Mouse (Mus musculus) limb, embryonic 12.5 days (tissue): Measurements from ENCODE around the gene Gm17324. TPM values are rescaled to one million over a fixed set of nuclear protein-coding genes. Genes with fewer than 3 reads are reported as not detected.
A peak's percentile ranks its signal among the peaks of the same experiment; 100 is the strongest.

Experiments used
- ATAC-seq: fragments of 200-750 bp; cut with Nextera tagmentation; 2 replicates; pipeline ENCODE4 v1.8.0; 2017; ENCODE audit warnings: low read depth, moderate TSS enrichment; ENCODE audit not compliant: insufficient number of reproducible peaks, insufficient read depth, low FRiP score, low TSS enrichment
- H3K27ac ChIP-seq: fragments of 300-500 bp; sonication (generic); 2 replicates; pipeline ENCODE4 v1.5.1; 2016; ENCODE audit warnings: mild to moderate bottlenecking, moderate library complexity
- H3K27me3 ChIP-seq: fragments of 300-500 bp; sonication (generic); 2 replicates; pipeline ENCODE4 v1.6.1; 2016; ENCODE audit warnings: mild to moderate bottlenecking, moderate library complexity
- H3K36me3 ChIP-seq: fragments of 300-500 bp; sonication (generic); 2 replicates; pipeline ENCODE4 v1.6.1; 2016; ENCODE audit warnings: mild to moderate bottlenecking, moderate library complexity
- H3K4me1 ChIP-seq: fragments of 300-500 bp; sonication (generic); replicated peaks from 2 replicates; pipeline ENCODE4 v1.6.1; 2016
- H3K4me2 ChIP-seq: fragments of 300-500 bp; sonication (generic); 2 replicates; pipeline ENCODE4 v1.6.1; 2016; ENCODE audit warnings: mild to moderate bottlenecking, moderate library complexity
- H3K4me3 ChIP-seq: fragments of 300-500 bp; sonication (generic); replicated peaks from 2 replicates; pipeline ENCODE4 v1.5.1; 2016; ENCODE audit warnings: mild to moderate bottlenecking
- H3K9ac ChIP-seq: fragments of 300-500 bp; sonication (generic); replicated peaks from 2 replicates; pipeline ENCODE4 v1.6.1; 2016; ENCODE audit warnings: mild to moderate bottlenecking, moderate library complexity
- H3K9me3 ChIP-seq: fragments of 300-500 bp; sonication (generic); 2 replicates; pipeline ENCODE4 v1.6.1; 2016; ENCODE audit warnings: mild to moderate bottlenecking, moderate library complexity
- WGBS: fragments of 180-500 bp; shearing (Covaris S2); methylation state at CpG from one replicate; pipeline ENCODE4 v1.1.7; 2016; 5-methylcytosine and 5-hydroxymethylcytosine counted together
- polyA plus RNA-seq: library from polyadenylated mRNA; unstranded; fragments of >200 nt; fragmentation: Nextera tagmentation; extraction: Ambion mirVana; gene quantifications from 2 replicates; pipeline ENCODE4 v1.2.1, GENCODE M21; 2016

The Gm17324 gene
- polyA plus RNA-seq, 1 experiment from 2014 or later, result 0.79 TPM

GRCm38 (mm10) chr9:78463337-78463736, 14.8 kb upstream of the Gm17324 start:
- no peak for ATAC-seq
- Histone ChIP-seq H3K4me1 (no peaks in the 10 kb centered on the region), H3K36me3 (peaks cover 88% of the 10 kb centered on the region), H3K27me3 (no peaks in the 10 kb centered on the region), H3K4me3 (no peak overlapping the region), H3K27ac (no peak overlapping the region), H3K9me3 (no peaks in the 10 kb centered on the region), H3K9ac (no peak overlapping the region), H3K4me2 (no peak overlapping the region)
- 84% methylated on average over 4 of the region's 4 CpGs for WGBS

DNA sequence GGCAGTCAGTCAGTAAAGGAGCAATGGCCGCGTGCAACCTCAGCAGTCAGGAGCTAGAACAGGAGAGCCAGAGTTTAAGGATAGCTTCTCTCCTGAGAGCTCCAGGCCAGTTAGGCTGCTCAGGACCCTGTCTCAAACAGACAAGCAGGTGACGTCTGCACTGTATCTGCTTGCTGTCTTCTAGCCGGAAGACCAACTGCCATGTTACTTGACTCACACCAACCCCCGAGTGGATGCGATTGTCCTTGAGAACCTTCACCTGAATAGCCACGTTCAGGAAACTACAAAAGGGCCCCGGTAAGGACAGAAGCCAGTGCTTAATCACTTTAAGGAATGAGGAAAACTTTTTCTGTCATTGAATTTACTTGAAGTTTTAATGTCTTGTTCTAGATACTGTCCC, 8.4 kb upstream of the Gm17324 start:
- Histone ChIP-seq H3K4me2 (no peak overlapping the region), H3K27ac (no peak overlapping the region)

GRCm38 (mm10) chr9:78451382-78451781, 2.8 kb upstream of the Gm17324 start:
- peaks cover 38% of the 10 kb centered on the region for H3K36me3 ChIP-seq
- no peak overlapping the region for H3K4me3 ChIP-seq
- H3K27ac ChIP-seq, result no peak overlapping the region
- no peaks in the 10 kb centered on the region for H3K27me3 ChIP-seq
- H3K4me2 ChIP-seq, result no peak overlapping the region
- H3K9ac ChIP-seq, result no peak overlapping the region
- H3K4me1 ChIP-seq, result peaks cover 8% of the 10 kb centered on the region
- no peak for ATAC-seq
- 88% methylated on average over 4 of the region's 4 CpGs for WGBS
- no peaks in the 10 kb centered on the region for H3K9me3 ChIP-seq

More for the DNA sequence above, 8.4 kb upstream of the Gm17324 start:
- Histone ChIP-seq H3K9ac (no peak overlapping the region), H3K36me3 (peaks cover 74% of the 10 kb centered on the region), H3K27me3 (no peaks in the 10 kb centered on the region), H3K4me1 (no peaks in the 10 kb centered on the region), H3K9me3 (no peaks in the 10 kb centered on the region), H3K4me3 (no peak overlapping the region)
- 89% methylated on average over 8 of the region's 8 CpGs for whole genome bisulfite sequencing
- ATAC-seq, result no peak

GRCm38 (mm10) chr9:78450404-78450803, 1.8 kb upstream of the Gm17324 start:
- peaks cover 35% of the 10 kb centered on the region for H3K36me3 ChIP-seq
- H3K4me2 ChIP-seq, result no peak overlapping the region
- no peaks in the 10 kb centered on the region for H3K9me3 ChIP-seq
- 77% methylated on average over 5 of the region's 5 CpGs for WGBS
- H3K27me3 ChIP-seq, result peaks cover 9% of the 10 kb centered on the region
- no peak overlapping the region for H3K27ac ChIP-seq
- no peak overlapping the region for H3K4me3 ChIP-seq
- H3K9ac ChIP-seq, result no peak overlapping the region
- H3K4me1 ChIP-seq, result peaks cover 8% of the 10 kb centered on the region
- no peak for ATAC-seq

DNA sequence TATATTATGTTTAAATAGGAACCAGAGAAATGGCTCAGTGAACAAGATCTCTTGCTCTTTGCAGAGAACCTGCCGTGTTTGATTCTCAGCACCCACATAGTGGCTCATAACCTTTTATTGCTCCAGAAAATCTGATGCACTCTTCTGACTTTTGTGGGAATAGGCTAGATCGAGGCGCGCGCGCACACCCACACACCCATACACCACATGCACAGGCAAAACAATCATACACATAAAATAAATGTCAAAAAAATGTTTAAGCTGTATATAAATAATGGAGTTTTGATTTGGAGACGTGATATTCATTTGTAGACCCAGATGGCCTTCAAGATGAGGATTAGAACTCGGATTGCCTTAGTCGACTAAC, 997 bp downstream of the Gm17324 start:
- H3K9me3 ChIP-seq, result no peaks in the 10 kb centered on the region
- peaks cover 12% of the 10 kb centered on the region for H3K4me1 ChIP-seq
- H3K27me3 ChIP-seq, result peaks cover 37% of the 10 kb centered on the region
- peak; percentile 26; the same call in 1 of the 2 replicates for ATAC-seq
- no peak overlapping the region for H3K27ac ChIP-seq
- H3K9ac ChIP-seq, result peak overlapping the region; percentile 90; the same call in 1 of the 2 replicates
- WGBS, result 31% methylated on average over 9 of the region's 9 CpGs
- H3K4me3 ChIP-seq, result peak overlapping the region; percentile 98
- H3K4me2 ChIP-seq, result peak overlapping the region; percentile 72
- H3K36me3 ChIP-seq, result peaks cover 14% of the 10 kb centered on the region

GRCm38 (mm10) chr9:78442579-78443392, 5.8 kb downstream of the Gm17324 start, which contains the start of gene Cgas:
Gene Cgas, minus strand, starts transcription at chr9:78443237.
- Histone ChIP-seq H3K27ac (no peak within 1 kb of the TSS), H3K9ac (peak within 1 kb of the TSS; percentile 58), H3K4me3 (peak within 1 kb of the TSS; percentile 49), H3K4me1 (peaks cover 7% of the 10 kb centered on the region; the same call in 1 of the 2 replicates), H3K4me2 (peak within 1 kb of the TSS; percentile 79), H3K9me3 (no peaks in the 10 kb centered on the region), H3K27me3 (peaks cover 69% of the 10 kb centered on the region), H3K36me3 (no peaks in the 10 kb centered on the region)
- ATAC-seq, result peak; percentile 39; the same call in 1 of the 2 replicates
- WGBS, result under 1% methylated on average over 80 of the region's 81 CpGs

DNA sequence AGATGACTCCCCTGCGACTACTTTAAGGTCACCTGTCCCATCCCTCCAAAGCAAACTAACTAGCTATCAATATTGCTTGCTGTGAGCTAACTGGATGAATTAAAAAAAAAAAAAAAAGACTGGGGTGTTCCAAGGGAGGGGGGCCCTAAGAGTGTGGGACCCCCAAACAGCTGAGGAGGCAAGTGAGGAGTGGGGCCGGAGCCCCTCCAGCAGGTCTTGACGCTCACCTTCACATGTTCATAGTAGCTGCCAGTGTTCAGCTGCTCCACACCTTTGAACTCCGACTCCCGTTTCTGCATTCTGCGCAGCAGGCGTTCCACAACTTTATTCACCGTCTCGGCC, 6.4 kb downstream of the Gm17324 start:
- peaks cover 69% of the 10 kb centered on the region for H3K27me3 ChIP-seq
- H3K9me3 ChIP-seq, result no peaks in the 10 kb centered on the region
- 0 out of 2 replicates have a peak, but pooled peaks have one; percentile 34 for ATAC-seq
- no peak overlapping the region for H3K27ac ChIP-seq
- peak overlapping the region; percentile 49 for H3K4me3 ChIP-seq
- WGBS, result 4% methylated on average over 9 of the region's 9 CpGs
- peak overlapping the region; percentile 79 for H3K4me2 ChIP-seq
- H3K9ac ChIP-seq, result peak overlapping the region; percentile 58
- H3K36me3 ChIP-seq, result no peaks in the 10 kb centered on the region
- H3K4me1 ChIP-seq, result peaks cover 7% of the 10 kb centered on the region; the same call in 1 of the 2 replicates

DNA sequence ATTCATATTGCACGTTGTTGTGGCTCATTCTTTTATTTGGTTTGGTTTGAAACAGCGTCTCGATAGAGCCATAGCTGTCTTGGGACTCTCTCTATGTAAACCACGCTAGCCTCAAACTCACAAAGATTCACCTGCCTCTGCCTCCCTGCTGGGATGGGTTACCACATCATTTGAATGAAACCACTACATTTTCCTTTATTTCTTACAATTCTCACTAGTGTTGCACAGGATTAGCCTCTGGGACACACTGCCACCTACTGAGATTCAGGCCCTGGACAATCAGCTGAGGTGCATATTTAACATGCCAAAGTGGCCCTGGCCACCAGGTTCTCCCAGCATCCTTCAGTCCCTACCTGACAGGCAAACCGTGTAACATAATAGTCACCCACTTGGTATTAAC, 9.2 kb downstream of the Gm17324 start:
- WGBS, result 61% methylated on average over 5 of the region's 5 CpGs
- Histone ChIP-seq H3K27me3 (peaks cover 58% of the 10 kb centered on the region), H3K36me3 (no peaks in the 10 kb centered on the region), H3K4me1 (peaks cover 7% of the 10 kb centered on the region; the same call in 1 of the 2 replicates), H3K4me2 (no peak overlapping the region), H3K9ac (no peak overlapping the region), H3K9me3 (no peaks in the 10 kb centered on the region), H3K27ac (no peak overlapping the region), H3K4me3 (no peak overlapping the region)
- no peak for ATAC-seq

GRCm38 (mm10) chr9:78432471-78432870, 16.1 kb downstream of the Gm17324 start:
- ATAC-seq, result no peak
- WGBS, result 89% methylated on average over 5 of the region's 5 CpGs

GRCm38 (mm10) chr9:78430486-78430885, 18.1 kb downstream of the Gm17324 start:
- no peak overlapping the region for H3K27ac ChIP-seq
- ATAC-seq, result no peak
- no peaks in the 10 kb centered on the region; the same call in 1 of the 2 replicates for H3K4me1 ChIP-seq
- H3K9ac ChIP-seq, result no peak overlapping the region
- H3K9me3 ChIP-seq, result no peaks in the 10 kb centered on the region
- no peak overlapping the region for H3K4me3 ChIP-seq
- H3K36me3 ChIP-seq, result no peaks in the 10 kb centered on the region
- no peak overlapping the region for H3K4me2 ChIP-seq
- no peaks in the 10 kb centered on the region; the same call in 1 of the 2 replicates for H3K27me3 ChIP-seq
- WGBS, result 75% methylated on average over 6 of the region's 6 CpGs

More at GRCm38 (mm10) chr9:78432471-78432870, 16.1 kb downstream of the Gm17324 start:
- H3K4me2 ChIP-seq, result no peak overlapping the region
- H3K27me3 ChIP-seq, result peaks cover 7% of the 10 kb centered on the region
- H3K4me3 ChIP-seq, result no peak overlapping the region
- H3K9ac ChIP-seq, result no peak overlapping the region
- no peaks in the 10 kb centered on the region for H3K9me3 ChIP-seq
- H3K4me1 ChIP-seq, result no peaks in the 10 kb centered on the region; the same call in 1 of the 2 replicates
- H3K36me3 ChIP-seq, result no peaks in the 10 kb centered on the region
- H3K27ac ChIP-seq, result no peak overlapping the region

- Histone ChIP-seq H3K4me3 (no peak overlapping the region), H3K4me1 (no peaks in the 10 kb centered on the region; the same call in 1 of the 2 replicates), H3K9me3 (no peaks in the 10 kb centered on the region), H3K36me3 (no peaks in the 10 kb centered on the region), H3K27me3 (no peaks in the 10 kb centered on the region; the same call in 1 of the 2 replicates), H3K27ac (no peak overlapping the region), H3K4me2 (no peak overlapping the region), H3K9ac (no peak overlapping the region)
- 57% methylated on average over 2 of the region's 2 CpGs for WGBS
- no peak for ATAC-seq
These were observed 19.0 kb downstream of the Gm17324 start for GRCm38 (mm10) chr9:78429551-78429950.
